Mouse (Mus musculus): Measurements from ENCODE around the gene Tmem185b.

- no peak for TF ChIP-seq MAX (IDR thresholded peaks at IDR 0.05; ENCODE audit: low read depth)
- TF ChIP-seq MYOG (IDR thresholded peaks at IDR 0.05; ENCODE audit: control insufficient read depth in 1 of 3, insufficient read depth in 1 of 3, insufficient read length in 2 of 3, low read depth in 2 of 3): no peak
- no peak for TF ChIP-seq POLR2A (IDR thresholded peaks at IDR 0.05; ENCODE audit: insufficient read length, low read depth)
- no peak for TF ChIP-seq CEBPB (IDR thresholded peaks at IDR 0.05; ENCODE audit: insufficient read depth, poor library complexity, severe bottlenecking)
- no peak for TF ChIP-seq USF1 (IDR thresholded peaks at IDR 0.05; ENCODE audit: low read depth)
Observed at GRCm38 (mm10) chr1:119555651-119556050, 29.7 kb downstream of the Tmem185b start.
